Mouse (Mus musculus) ES-E14 (cell line): ENCODE results near the gene Slc10a7. TPM values are rescaled to one million over a fixed set of nuclear protein-coding genes. Genes with fewer than 3 reads are reported as not detected.

ENCODE experiments used
- DNase-seq: peaks from one replicate; pipeline ENCODE4 v3.0.0-alpha.2; 2013; ENCODE audit warnings: low read depth, low spot score
- H3K27ac ChIP-seq: 2 replicates; pipeline ENCODE4 v1.5.1; 2012; ENCODE audit warnings: low read depth, mild to moderate bottlenecking, low read length, moderate library complexity, mixed read lengths; ENCODE audit not compliant: poor library complexity, insufficient read depth, severe bottlenecking
- H3K36me3 ChIP-seq: 2 replicates; pipeline ENCODE4 v1.6.1; 2012; ENCODE audit warnings: mild to moderate bottlenecking, low read length, moderate library complexity, mixed read lengths; ENCODE audit not compliant: control insufficient read depth, poor library complexity, insufficient read depth, severe bottlenecking
- H3K4me1 ChIP-seq, 2 experiments: fragments of 150-350 bp in 1 of 2; sonication (generic) in 1 of 2; 2 replicates each; pipeline ENCODE4 v1.6.1; 2012; ENCODE audit warnings: low read length in 2 of 2, mild to moderate bottlenecking in 1 of 2, mixed read lengths in 1 of 2; ENCODE audit not compliant: control insufficient read depth in 2 of 2, insufficient read depth in 2 of 2, poor library complexity in 1 of 2
- H3K4me3 ChIP-seq, 2 experiments: fragments of 150-350 bp in 1 of 2; sonication (generic) in 1 of 2; 2 replicates each; pipeline ENCODE4 v1.5.1; 2012; ENCODE audit warnings: low read length in 2 of 2, low read depth in 1 of 2, mild to moderate bottlenecking in 1 of 2, mixed read lengths in 1 of 2; ENCODE audit not compliant: insufficient read depth in 1 of 2, poor library complexity in 1 of 2, severe bottlenecking in 1 of 2
- H3K9ac ChIP-seq: 2 replicates; pipeline ENCODE4 v1.6.1; 2012; ENCODE audit warnings: low read depth, mild to moderate bottlenecking, low read length, mixed read lengths; ENCODE audit not compliant: poor library complexity, insufficient read depth, severe bottlenecking
- H3K9me3 ChIP-seq: fragments of 150-350 bp; sonication (generic); 2 replicates; pipeline ENCODE4 v1.6.1; 2012; ENCODE audit warnings: low read depth, mild to moderate bottlenecking, low read length; ENCODE audit not compliant: control insufficient read depth, insufficient read depth
- CHD2 ChIP-seq: IDR thresholded peaks from 2 replicates; pipeline ENCODE4 v1.6.1; 2014; ENCODE audit warnings: mild to moderate bottlenecking, low read depth, low read length, inconsistent platforms
- HCFC1 ChIP-seq: IDR thresholded peaks from 2 replicates; pipeline ENCODE4 v1.6.1; 2012; ENCODE audit warnings: low read length, inconsistent platforms, borderline replicate concordance; ENCODE audit not compliant: insufficient read depth
- MAFK ChIP-seq: IDR thresholded peaks from 2 replicates; pipeline ENCODE4 v1.6.1; 2014; ENCODE audit warnings: mild to moderate bottlenecking, low read depth, low read length, inconsistent platforms; ENCODE audit not compliant: insufficient read depth
- ZC3H11A ChIP-seq: IDR thresholded peaks from 2 replicates; pipeline ENCODE4 v1.6.1; 2012; ENCODE audit warnings: low read depth, mild to moderate bottlenecking, inconsistent platforms, low read length, borderline replicate concordance
- ZNF384 ChIP-seq: IDR thresholded peaks from 2 replicates; pipeline ENCODE4 v1.6.1; 2012; ENCODE audit warnings: low read depth, low read length, inconsistent platforms
- in situ Hi-C, 2 experiments: fragments of 600-800 bp; cut with MboI; formaldehyde crosslinking; loops; one replicate each; pipeline ENCODE4 v1.15.1; 2025; ENCODE audit warnings: low sequenced_read_pairs in 2 of 2, inconsistent platforms in 1 of 2; ENCODE audit not compliant: unreplicated experiment in 2 of 2
- total RNA-seq: library from RNA; depleted of rRNA; stranded (reverse); fragments of 300-350 nt; gene quantifications from 2 replicates; pipeline ENCODE4 v1.2.3, GENCODE M21; 2012

The Slc10a7 gene
- total RNA-seq, 1 experiment: 30.5 TPM

GRCm38 (mm10) chr8:78732995-78733512 lies 223.9 kb downstream of the Slc10a7 start:
- no peak for DNase-seq
- in situ Hi-C loops: no loop called here
- TF ChIP-seq ZC3H11A (no peak), ZNF384 (no peak), HCFC1 (no peak), MAFK (no peak), CHD2 (no peak)

GRCm38 (mm10) chr8:78734721-78735517 lies 225.8 kb downstream of the Slc10a7 start:
- Histone ChIP-seq H3K4me1 (peaks cover 0 to 3% of the 10 kb centered on the region in 2 experiments; a peak in 1 of 4 replicates), H3K9ac (no peak overlapping the region), H3K9me3 (no peaks in the 10 kb centered on the region), H3K4me3 (no peak overlapping the region), H3K27ac (no peak overlapping the region), H3K36me3 (peaks cover 8% of the 10 kb centered on the region; the same call in 1 of the 2 replicates)
- no peak for DNase-seq
- TF ChIP-seq CHD2 (no peak), ZNF384 (no peak), ZC3H11A (no peak), HCFC1 (no peak), MAFK (no peak)
- in situ Hi-C loops: no loop called here

More at GRCm38 (mm10) chr8:78732995-78733512, 223.9 kb downstream of the Slc10a7 start:
- Histone ChIP-seq H3K4me3 (no peak overlapping the region), H3K36me3 (peaks cover 10% of the 10 kb centered on the region; the same call in 1 of the 2 replicates), H3K4me1 (no peaks in the 10 kb centered on the region), H3K9ac (no peak overlapping the region), H3K9me3 (no peaks in the 10 kb centered on the region), H3K27ac (no peak overlapping the region)

- no peak for DNase-seq
- no peak for TF ChIP-seq ZNF384
- TF ChIP-seq MAFK: no peak
- no peak for TF ChIP-seq CHD2
- no peak for TF ChIP-seq HCFC1
- TF ChIP-seq ZC3H11A: no peak
- in situ Hi-C loops: no loop called here
- Histone ChIP-seq H3K4me1 (peaks cover 0 to 3% of the 10 kb centered on the region in 2 experiments; a peak in 1 of 4 replicates), H3K27ac (no peak overlapping the region), H3K9me3 (no peaks in the 10 kb centered on the region), H3K9ac (no peak overlapping the region), H3K36me3 (no peaks in the 10 kb centered on the region), H3K4me3 (no peak overlapping the region)
These were observed 229.2 kb downstream of the Slc10a7 start for GRCm38 (mm10) chr8:78738304-78738703.

- no peak for DNase-seq
- Histone ChIP-seq H3K4me1 (peaks cover 0 to 3% of the 10 kb centered on the region in 2 experiments; a peak in 1 of 4 replicates), H3K9me3 (no peaks in the 10 kb centered on the region), H3K4me3 (no peak overlapping the region), H3K27ac (no peak overlapping the region), H3K36me3 (no peaks in the 10 kb centered on the region), H3K9ac (no peak overlapping the region)
- in situ Hi-C loops: no loop called here
- TF ChIP-seq MAFK (no peak), HCFC1 (no peak), ZC3H11A (no peak), CHD2 (no peak), ZNF384 (no peak)
These were observed 231.8 kb downstream of the Slc10a7 start for GRCm38 (mm10) chr8:78740936-78741335.
